Mouse (Mus musculus) lung, postnatal 0 days (tissue): ENCODE data around the gene Ucn3. TPM values are rescaled to one million over a fixed set of nuclear protein-coding genes. Genes with fewer than 3 reads are reported as not detected.
A peak's percentile ranks its signal among the peaks of the same experiment; 100 is the strongest.
"Not testable (repeated sequence)": the region's sequence is repeated elsewhere in the genome, so short reads cannot be mapped to it uniquely, and the experiment has no call there.

Source experiments
- ATAC-seq: fragments of 200-750 bp; cut with Nextera tagmentation; 2 replicates; pipeline ENCODE4 v1.8.0; 2017; ENCODE audit warnings: moderate library complexity
- DNase-seq: peaks from one replicate; pipeline ENCODE4 v3.0.0-alpha.2; 2016; ENCODE audit warnings: low spot score
- H3K27ac ChIP-seq: fragments of 300-500 bp; sonication (generic); 2 replicates; pipeline ENCODE4 v1.5.1; 2014; ENCODE audit warnings: antibody characterized with exemption, mild to moderate bottlenecking, low read length, mixed read lengths
- H3K27me3 ChIP-seq: fragments of 300-500 bp; sonication (generic); replicated peaks from 2 replicates; pipeline ENCODE4 v1.6.1; 2014; ENCODE audit warnings: low read length, mixed read lengths; ENCODE audit not compliant: insufficient read depth
- H3K36me3 ChIP-seq: fragments of 300-500 bp; sonication (generic); 2 replicates; pipeline ENCODE4 v1.6.1; 2014; ENCODE audit warnings: low read length, mixed read lengths; ENCODE audit not compliant: insufficient read depth
- H3K4me1 ChIP-seq: fragments of 300-500 bp; sonication (generic); 2 replicates; pipeline ENCODE4 v1.6.1; 2014; ENCODE audit warnings: antibody characterized with exemption, low read depth, low read length, mixed read lengths; ENCODE audit not compliant: insufficient read depth
- H3K4me2 ChIP-seq: fragments of 300-500 bp; sonication (generic); replicated peaks from 2 replicates; pipeline ENCODE4 v1.6.1; 2014; ENCODE audit warnings: low read depth, mild to moderate bottlenecking, low read length, moderate library complexity, mixed read lengths
- H3K4me3 ChIP-seq: fragments of 300-500 bp; sonication (generic); 2 replicates; pipeline ENCODE4 v1.5.1; 2014; ENCODE audit warnings: low read depth, low read length
- H3K9ac ChIP-seq: fragments of 300-500 bp; sonication (generic); replicated peaks from 2 replicates; pipeline ENCODE4 v1.6.1; 2014; ENCODE audit warnings: low read depth, mild to moderate bottlenecking
- H3K9me3 ChIP-seq: fragments of 300-500 bp; sonication (generic); 2 replicates; pipeline ENCODE4 v1.6.1; 2016; ENCODE audit warnings: low read length, mixed read lengths
- CTCF ChIP-seq: IDR thresholded peaks from 2 replicates; pipeline ENCODE4 v1.5.1; 2016; ENCODE audit warnings: antibody characterized with exemption, mild to moderate bottlenecking
- EP300 ChIP-seq: IDR thresholded peaks from 2 replicates; pipeline ENCODE4 v1.6.1; 2016; ENCODE audit warnings: antibody characterized with exemption, mild to moderate bottlenecking, control low read depth
- WGBS: fragments of 180-500 bp; shearing (Covaris S2); extraction: QIAGEN DNeasy Blood & Tissue Kit; methylation state at CpG from one replicate; pipeline ENCODE4 v1.1.7; 2014; 5-methylcytosine and 5-hydroxymethylcytosine counted together
- polyA plus RNA-seq: library from polyadenylated mRNA; unstranded; fragments of >200 nt; fragmentation: Nextera tagmentation; extraction: Ambion mirVana; gene quantifications from 2 replicates; pipeline ENCODE4 v1.2.1, GENCODE M21; 2015

Gene Ucn3
- polyA plus RNA-seq, 1 experiment from 2014 or later, result not detected

DNA sequence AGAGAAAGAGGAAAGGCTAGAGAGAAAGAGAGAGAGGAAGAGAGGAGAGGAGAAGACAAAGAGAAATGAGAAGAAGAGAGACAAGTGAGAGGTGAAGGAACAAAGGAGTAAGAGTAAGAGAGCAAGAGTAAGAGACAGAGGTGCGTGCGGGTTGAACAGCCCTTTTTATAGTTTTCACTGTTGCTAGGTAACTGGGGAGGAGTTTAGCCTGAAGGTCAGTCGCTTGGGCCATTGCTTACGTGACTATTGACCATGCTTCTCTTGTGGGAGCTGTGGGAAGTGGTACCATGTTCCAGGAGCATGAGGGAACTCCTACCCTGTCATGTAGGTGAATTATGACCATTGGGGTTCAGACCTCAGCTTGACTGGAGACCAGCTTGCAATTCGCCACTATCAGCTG lies 34.8 kb downstream of the Ucn3 start:
- TF ChIP-seq CTCF, result no peak
- TF ChIP-seq EP300, result no peak
- H3K4me3 ChIP-seq, result no peak overlapping the region
- H3K36me3 ChIP-seq, result no peaks in the 10 kb centered on the region
- no peak for DNase-seq
- no peak for ATAC-seq
- no peaks in the 10 kb centered on the region for H3K9me3 ChIP-seq
- no peak overlapping the region for H3K4me2 ChIP-seq
- no peak overlapping the region for H3K27ac ChIP-seq
- H3K4me1 ChIP-seq, result peaks cover 4% of the 10 kb centered on the region; the same call in 1 of the 2 replicates
- H3K27me3 ChIP-seq, result no peaks in the 10 kb centered on the region
- H3K9ac ChIP-seq, result no peak overlapping the region
- 93% methylated on average over 5 of the region's 5 CpGs for WGBS

DNA sequence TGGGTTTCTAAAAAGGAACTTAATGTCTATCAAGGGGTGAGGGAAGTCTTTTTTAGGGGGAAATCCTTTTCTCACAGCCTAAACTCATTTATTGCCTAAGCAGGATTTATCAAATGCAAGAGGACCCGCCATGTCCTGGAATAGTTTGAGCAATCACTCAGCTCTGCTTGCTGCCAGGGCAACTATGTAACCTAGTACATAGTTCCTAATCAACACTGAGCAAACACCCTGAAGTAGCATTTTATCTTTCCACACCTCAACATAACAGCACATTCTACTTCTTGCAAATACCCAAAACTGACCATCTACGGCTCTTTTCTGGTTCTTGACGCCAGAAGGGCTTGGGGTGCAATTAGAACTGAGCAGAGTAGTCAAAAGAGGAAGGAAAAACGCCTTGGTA lies 36.9 kb downstream of the Ucn3 start:
- H3K9ac ChIP-seq, result no peak overlapping the region
- H3K9me3 ChIP-seq, result no peaks in the 10 kb centered on the region
- peak; percentile 77 for TF ChIP-seq EP300
- TF ChIP-seq CTCF, result no peak
- peak overlapping the region; percentile 43; the same call in 1 of the 2 replicates for H3K27ac ChIP-seq
- no peaks in the 10 kb centered on the region for H3K27me3 ChIP-seq
- DNase-seq, result peak; percentile 88
- H3K36me3 ChIP-seq, result no peaks in the 10 kb centered on the region
- peaks cover 4% of the 10 kb centered on the region; the same call in 1 of the 2 replicates for H3K4me1 ChIP-seq
- 58% methylated on average over 4 of the region's 4 CpGs for WGBS
- no peak overlapping the region for H3K4me3 ChIP-seq
- peak; percentile 97 for ATAC-seq
- H3K4me2 ChIP-seq, result no peak overlapping the region

DNA sequence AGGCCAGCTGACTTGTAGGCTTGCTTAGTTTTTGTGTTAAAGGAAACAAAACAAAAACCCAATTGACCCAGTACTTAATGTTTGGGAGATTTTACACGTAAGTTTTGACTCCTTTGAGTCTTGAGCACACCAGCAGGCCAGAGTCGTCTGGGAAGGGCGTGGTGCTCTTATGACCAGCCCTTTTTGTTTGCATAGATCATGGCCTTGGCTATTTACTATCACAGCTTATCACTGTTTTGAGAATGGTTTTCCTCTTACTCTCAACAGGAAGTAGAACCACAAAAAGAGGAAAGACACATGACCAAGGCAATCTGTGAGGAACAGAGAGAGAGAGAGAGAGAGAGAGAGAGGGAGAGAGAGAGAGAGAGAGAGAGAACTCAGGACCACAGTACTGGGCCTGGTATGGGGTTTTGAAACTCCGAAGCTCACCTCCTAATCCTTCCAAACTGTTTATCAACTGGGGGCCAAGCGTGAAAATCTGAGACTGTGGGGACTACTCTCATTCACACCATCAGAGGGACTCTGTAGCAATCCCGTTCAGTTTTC lies 37.9 kb downstream of the Ucn3 start:
- no peak overlapping the region for H3K4me2 ChIP-seq
- peaks cover 4% of the 10 kb centered on the region; the same call in 1 of the 2 replicates for H3K4me1 ChIP-seq
- ATAC-seq (peak; percentile 47; the same call in 1 of the 2 replicates), DNase-seq (peak; percentile 30)
- H3K9me3 ChIP-seq, result no peaks in the 10 kb centered on the region
- H3K27me3 ChIP-seq, result no peaks in the 10 kb centered on the region
- H3K36me3 ChIP-seq, result no peaks in the 10 kb centered on the region
- no peak overlapping the region for H3K27ac ChIP-seq
- no peak overlapping the region for H3K9ac ChIP-seq
- H3K4me3 ChIP-seq, result no peak overlapping the region
- TF ChIP-seq CTCF, result no peak
- TF ChIP-seq EP300, result 0 out of 2 replicates have a peak, but pooled peaks have one; percentile 27
- 52% methylated on average over 6 of the region's 6 CpGs for WGBS

GRCm38 (mm10) chr13:3899301-3899700 lies 45.8 kb downstream of the Ucn3 start:
- Histone ChIP-seq H3K9ac (no peak overlapping the region), H3K27ac (no peak overlapping the region), H3K4me2 (no peak overlapping the region), H3K36me3 (no peaks in the 10 kb centered on the region), H3K4me1 (peaks cover 7% of the 10 kb centered on the region; the same call in 1 of the 2 replicates), H3K9me3 (no peaks in the 10 kb centered on the region), H3K4me3 (no peak overlapping the region), H3K27me3 (no peaks in the 10 kb centered on the region)
- DNase-seq (no peak), ATAC-seq (no peak)
- TF ChIP-seq CTCF, result no peak
- 86% methylated on average over 9 of the region's 9 CpGs for WGBS

DNA sequence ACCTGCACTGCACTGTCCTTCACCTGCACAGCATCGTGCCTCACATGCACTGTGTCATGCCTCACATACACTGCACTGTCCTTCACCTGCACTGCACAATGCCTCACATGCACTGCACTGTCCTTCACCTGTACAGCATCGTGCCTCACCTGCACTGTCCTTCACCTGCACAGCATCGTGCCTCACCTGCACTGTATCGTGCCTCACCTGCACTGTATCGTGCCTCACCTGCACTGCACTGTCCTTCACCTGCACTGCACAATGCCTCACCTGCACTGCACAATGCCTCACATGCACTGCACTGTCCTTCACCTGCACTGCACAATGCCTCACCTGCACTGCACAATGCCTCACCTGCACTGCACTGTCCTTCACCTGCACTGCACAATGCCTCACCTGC lies 46.9 kb downstream of the Ucn3 start:
- not testable (repeated sequence) for H3K9me3 ChIP-seq, H3K4me3 ChIP-seq, H3K4me2 ChIP-seq, ATAC-seq, H3K36me3 ChIP-seq, H3K27me3 ChIP-seq, H3K27ac ChIP-seq, DNase-seq, H3K9ac ChIP-seq, H3K4me1 ChIP-seq
- 93% methylated on average over 5 of the region's 5 CpGs for WGBS

DNA sequence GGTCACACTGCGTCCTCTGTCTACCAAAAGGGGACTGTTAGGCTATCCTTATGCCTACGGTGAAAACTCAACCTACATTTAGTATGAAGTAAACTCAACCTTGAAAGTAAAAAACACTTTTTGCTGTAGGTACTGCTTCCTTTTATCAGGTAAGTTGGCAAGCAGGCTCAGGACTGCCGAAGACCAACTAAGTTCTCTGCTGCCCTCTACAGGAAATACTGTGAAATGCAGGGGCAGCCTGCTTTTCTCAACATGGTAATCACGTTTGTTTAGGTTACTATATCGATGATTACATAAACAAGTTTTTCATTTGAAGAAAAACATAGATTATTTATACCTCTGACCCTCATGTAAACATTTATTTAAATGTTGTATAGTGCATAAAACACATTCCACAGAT lies 48.2 kb downstream of the Ucn3 start:
- Histone ChIP-seq H3K9me3 (no peaks in the 10 kb centered on the region), H3K27ac (no peak overlapping the region), H3K9ac (no peak overlapping the region), H3K4me2 (no peak overlapping the region), H3K4me3 (no peak overlapping the region), H3K27me3 (no peaks in the 10 kb centered on the region), H3K36me3 (no peaks in the 10 kb centered on the region), H3K4me1 (peaks cover 10% of the 10 kb centered on the region; the same call in 1 of the 2 replicates)
- no peak for ATAC-seq
- WGBS, result 22% methylated on average over 5 of the region's 5 CpGs
- peak; percentile 86 for DNase-seq
- TF ChIP-seq EP300, result no peak
- TF ChIP-seq CTCF, result peak; percentile 98

DNA sequence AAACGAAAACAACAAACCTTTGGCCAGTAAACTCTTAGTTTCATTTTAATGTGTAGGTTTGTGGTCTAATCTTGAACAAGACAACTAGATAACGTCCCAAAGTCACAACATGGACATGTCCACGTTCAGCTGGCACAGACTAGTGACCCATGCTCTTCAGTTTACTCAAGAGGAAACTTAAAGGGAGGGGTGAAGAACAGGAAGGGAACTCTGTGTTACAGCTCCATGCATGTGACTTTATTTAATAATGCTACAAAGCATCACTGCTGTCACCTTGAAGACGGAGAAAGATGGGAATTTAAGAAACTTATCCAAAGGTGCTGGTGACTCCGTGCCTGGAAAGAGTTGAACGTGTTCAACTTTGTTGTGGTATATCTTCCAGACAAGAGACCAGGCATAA lies 49.1 kb downstream of the Ucn3 start:
- peak; percentile 51 for DNase-seq
- TF ChIP-seq EP300 (no peak), CTCF (no peak)
- H3K4me2 ChIP-seq, result no peak overlapping the region
- H3K9me3 ChIP-seq, result no peaks in the 10 kb centered on the region
- 69% methylated on average over 6 of the region's 6 CpGs for WGBS
- H3K9ac ChIP-seq, result no peak overlapping the region
- ATAC-seq, result no peak
- peaks cover 10% of the 10 kb centered on the region; the same call in 1 of the 2 replicates for H3K4me1 ChIP-seq
- no peaks in the 10 kb centered on the region for H3K36me3 ChIP-seq
- H3K27me3 ChIP-seq, result no peaks in the 10 kb centered on the region
- H3K27ac ChIP-seq, result no peak overlapping the region
- no peak overlapping the region for H3K4me3 ChIP-seq
